Mouse (Mus musculus) neural tube, embryonic 11.5 days (tissue): ENCODE measurements around the gene Hnrnph3. TPM values are rescaled to one million over a fixed set of nuclear protein-coding genes. Genes with fewer than 3 reads are reported as not detected.

Experiments used
- ATAC-seq: fragments of 200-750 bp; cut with Nextera tagmentation; 2 replicates; pipeline ENCODE4 v1.8.0; 2017; ENCODE audit warnings: moderate number of reproducible peaks, mild to moderate bottlenecking, moderate TSS enrichment, moderate library complexity; ENCODE audit not compliant: insufficient read depth, low FRiP score, low TSS enrichment
- DNase-seq: peaks from one replicate; pipeline ENCODE4 v3.0.0-alpha.2; 2015; ENCODE audit warnings: low spot score
- H3K27ac ChIP-seq: fragments of 300-500 bp; sonication (generic); 2 replicates; pipeline ENCODE4 v1.5.1; 2014; ENCODE audit warnings: low read depth, mild to moderate bottlenecking, low read length
- H3K27me3 ChIP-seq: fragments of 300-500 bp; sonication (generic); 2 replicates; pipeline ENCODE4 v1.6.1; 2014; ENCODE audit warnings: mild to moderate bottlenecking, low read length, mixed read lengths; ENCODE audit not compliant: control insufficient read depth, insufficient read depth
- H3K36me3 ChIP-seq: fragments of 300-500 bp; sonication (generic); 2 replicates; pipeline ENCODE4 v1.6.1; 2014; ENCODE audit warnings: mild to moderate bottlenecking, low read length, moderate library complexity, mixed read lengths; ENCODE audit not compliant: control insufficient read depth, insufficient read depth
- H3K4me1 ChIP-seq: fragments of 300-500 bp; sonication (generic); 2 replicates; pipeline ENCODE4 v1.6.1; 2014; ENCODE audit warnings: low read length, mixed read lengths; ENCODE audit not compliant: control insufficient read depth, insufficient read depth
- H3K4me2 ChIP-seq: fragments of 300-500 bp; sonication (generic); 2 replicates; pipeline ENCODE4 v1.6.1; 2014; ENCODE audit warnings: low read depth, mild to moderate bottlenecking, moderate library complexity
- H3K4me3 ChIP-seq: fragments of 300-500 bp; sonication (generic); 2 replicates; pipeline ENCODE4 v1.5.1; 2014; ENCODE audit warnings: low read depth, low read length
- H3K9ac ChIP-seq: fragments of 300-500 bp; sonication (generic); 2 replicates; pipeline ENCODE4 v1.6.1; 2014; ENCODE audit warnings: mild to moderate bottlenecking, low read length
- H3K9me3 ChIP-seq: fragments of 300-500 bp; sonication (generic); 2 replicates; pipeline ENCODE4 v1.6.1; 2016; ENCODE audit warnings: low read length; ENCODE audit not compliant: control insufficient read depth
- WGBS: fragments of 180-500 bp; shearing (Covaris S2); extraction: QIAGEN DNeasy Blood & Tissue Kit; methylation state at CpG from one replicate; pipeline ENCODE4 v1.1.7; 2014; 5-methylcytosine and 5-hydroxymethylcytosine counted together
- polyA plus RNA-seq: library from polyadenylated mRNA; unstranded; fragments of >200 nt; fragmentation: Nextera tagmentation; extraction: Ambion mirVana; gene quantifications from 2 replicates; pipeline ENCODE4 v1.2.1, GENCODE M21; 2014

Hnrnph3 gene
- polyA plus RNA-seq, 1 experiment from 2014 or later: 159 TPM

- Histone ChIP-seq H3K4me1 (no peaks in the 10 kb centered on the region), H3K27ac (no peak overlapping the region), H3K4me3 (no peak overlapping the region), H3K9ac (no peak overlapping the region), H3K9me3 (no peaks in the 10 kb centered on the region), H3K4me2 (no peak overlapping the region), H3K36me3 (peaks cover 25% of the 10 kb centered on the region), H3K27me3 (no peaks in the 10 kb centered on the region)
- ATAC-seq (no peak), DNase-seq (no peak)
- WGBS: 91% methylated on average over 6 of the region's 6 CpGs
Measured at GRCm38 (mm10) chr10:63011556-63011955, 12.5 kb downstream of the Hnrnph3 start.

GRCm38 (mm10) chr10:63010268-63010667 lies 13.7 kb downstream of the Hnrnph3 start:
- peaks cover 25% of the 10 kb centered on the region for H3K36me3 ChIP-seq
- 88% methylated on average over 4 of the region's 4 CpGs for WGBS
- no peaks in the 10 kb centered on the region for H3K4me1 ChIP-seq
- no peak overlapping the region for H3K4me2 ChIP-seq
- H3K4me3 ChIP-seq: no peak overlapping the region
- no peaks in the 10 kb centered on the region for H3K27me3 ChIP-seq
- ATAC-seq (no peak), DNase-seq (no peak)
- H3K9ac ChIP-seq: no peak overlapping the region
- H3K9me3 ChIP-seq: no peaks in the 10 kb centered on the region
- H3K27ac ChIP-seq: no peak overlapping the region

GRCm38 (mm10) chr10:63008193-63008592 lies 15.8 kb downstream of the Hnrnph3 start:
- ATAC-seq (no peak), DNase-seq (no peak)
- Histone ChIP-seq H3K27me3 (no peaks in the 10 kb centered on the region), H3K4me1 (no peaks in the 10 kb centered on the region), H3K9ac (no peak overlapping the region), H3K4me2 (no peak overlapping the region), H3K9me3 (no peaks in the 10 kb centered on the region), H3K27ac (no peak overlapping the region), H3K36me3 (peaks cover 16% of the 10 kb centered on the region), H3K4me3 (no peak overlapping the region)
- WGBS: 75% methylated on average over 3 of the region's 3 CpGs

GRCm38 (mm10) chr10:63004556-63004955 lies 19.5 kb downstream of the Hnrnph3 start:
- 90% methylated on average over 9 of the region's 9 CpGs for WGBS
- Histone ChIP-seq H3K4me3 (no peak overlapping the region), H3K9ac (no peak overlapping the region), H3K9me3 (no peaks in the 10 kb centered on the region), H3K4me2 (no peak overlapping the region), H3K27me3 (no peaks in the 10 kb centered on the region), H3K4me1 (no peaks in the 10 kb centered on the region), H3K36me3 (peaks cover 12% of the 10 kb centered on the region), H3K27ac (no peak overlapping the region)
- DNase-seq: no peak
- no peak for ATAC-seq

GRCm38 (mm10) chr10:63003252-63003651 lies 20.8 kb downstream of the Hnrnph3 start:
- peaks cover 10% of the 10 kb centered on the region for H3K36me3 ChIP-seq
- H3K27me3 ChIP-seq: no peaks in the 10 kb centered on the region
- no peaks in the 10 kb centered on the region for H3K9me3 ChIP-seq
- H3K4me3 ChIP-seq: no peak overlapping the region
- no peaks in the 10 kb centered on the region for H3K4me1 ChIP-seq
- no peak overlapping the region for H3K9ac ChIP-seq
- no peak for ATAC-seq
- no peak overlapping the region for H3K4me2 ChIP-seq
- H3K27ac ChIP-seq: no peak overlapping the region
- WGBS: 86% methylated on average over 9 of the region's 9 CpGs
- DNase-seq: no peak

GRCm38 (mm10) chr10:63000584-63000983 lies 23.4 kb downstream of the Hnrnph3 start:
- no peak for DNase-seq
- H3K4me2 ChIP-seq: no peak overlapping the region
- no peak overlapping the region for H3K9ac ChIP-seq
- WGBS: 83% methylated on average over 9 of the region's 9 CpGs
- no peaks in the 10 kb centered on the region for H3K4me1 ChIP-seq
- no peaks in the 10 kb centered on the region for H3K9me3 ChIP-seq
- H3K27me3 ChIP-seq: no peaks in the 10 kb centered on the region
- H3K4me3 ChIP-seq: no peak overlapping the region
- H3K27ac ChIP-seq: no peak overlapping the region
- peaks cover 20% of the 10 kb centered on the region for H3K36me3 ChIP-seq
- ATAC-seq: no peak

- DNase-seq: no peak
- Histone ChIP-seq H3K27ac (no peak overlapping the region), H3K9me3 (no peaks in the 10 kb centered on the region), H3K4me2 (no peak overlapping the region), H3K9ac (no peak overlapping the region), H3K4me3 (no peak overlapping the region), H3K4me1 (no peaks in the 10 kb centered on the region), H3K36me3 (peaks cover 27% of the 10 kb centered on the region), H3K27me3 (no peaks in the 10 kb centered on the region)
- no peak for ATAC-seq
- WGBS: 83% methylated on average over 3 of the region's 9 CpGs
Measured at GRCm38 (mm10) chr10:62993991-62994390, 30.0 kb downstream of the Hnrnph3 start.

- H3K36me3 ChIP-seq: peaks cover 12% of the 10 kb centered on the region
- no peak overlapping the region for H3K27ac ChIP-seq
- H3K9me3 ChIP-seq: no peaks in the 10 kb centered on the region
- H3K4me1 ChIP-seq: no peaks in the 10 kb centered on the region
- 94% methylated on average over 15 of the region's 15 CpGs for WGBS
- H3K4me3 ChIP-seq: no peak overlapping the region
- H3K27me3 ChIP-seq: no peaks in the 10 kb centered on the region
- no peak for ATAC-seq
- DNase-seq: no peak
- no peak overlapping the region for H3K4me2 ChIP-seq
- no peak overlapping the region for H3K9ac ChIP-seq
Measured at GRCm38 (mm10) chr10:62990636-62991035, 33.4 kb downstream of the Hnrnph3 start.

- no peak overlapping the region for H3K27ac ChIP-seq
- no peaks in the 10 kb centered on the region for H3K4me1 ChIP-seq
- 31% methylated on average over 3 of the region's 3 CpGs for WGBS
- H3K4me3 ChIP-seq: no peak overlapping the region
- DNase-seq (peak; percentile 35), ATAC-seq (no peak)
- no peak overlapping the region for H3K9ac ChIP-seq
- H3K27me3 ChIP-seq: no peaks in the 10 kb centered on the region
- no peaks in the 10 kb centered on the region for H3K9me3 ChIP-seq
- H3K4me2 ChIP-seq: no peak overlapping the region
- H3K36me3 ChIP-seq: peaks cover 7% of the 10 kb centered on the region
Measured at GRCm38 (mm10) chr10:62987341-62987740, 36.7 kb downstream of the Hnrnph3 start.
